Mouse (Mus musculus) forebrain, embryonic 12.5 days (tissue): ENCODE measurements around the gene Insr. TPM values are rescaled to one million over a fixed set of nuclear protein-coding genes. Genes with fewer than 3 reads are reported as not detected.

Experiments
- ATAC-seq: fragments of 200-750 bp; cut with Nextera tagmentation; 2 replicates; pipeline ENCODE4 v1.8.0; 2017; ENCODE audit warnings: moderate TSS enrichment; ENCODE audit not compliant: low FRiP score
- H3K27ac ChIP-seq: fragments of 300-500 bp; sonication (generic); 2 replicates; pipeline ENCODE4 v1.5.1; 2016; ENCODE audit warnings: mild to moderate bottlenecking
- H3K27me3 ChIP-seq: fragments of 300-500 bp; sonication (generic); 2 replicates; pipeline ENCODE4 v1.6.1; 2016; ENCODE audit warnings: mild to moderate bottlenecking
- H3K36me3 ChIP-seq: fragments of 300-500 bp; sonication (generic); replicated peaks from 2 replicates; pipeline ENCODE4 v1.6.1; 2016; ENCODE audit warnings: mild to moderate bottlenecking
- H3K4me1 ChIP-seq: fragments of 300-500 bp; sonication (generic); 2 replicates; pipeline ENCODE4 v1.6.1; 2016
- H3K4me2 ChIP-seq: fragments of 300-500 bp; sonication (generic); 2 replicates; pipeline ENCODE4 v1.6.1; 2016; ENCODE audit warnings: mild to moderate bottlenecking, moderate library complexity
- H3K4me3 ChIP-seq: fragments of 300-500 bp; sonication (generic); replicated peaks from 2 replicates; pipeline ENCODE4 v1.5.1; 2016; ENCODE audit warnings: mild to moderate bottlenecking
- H3K9ac ChIP-seq: fragments of 300-500 bp; sonication (generic); 2 replicates; pipeline ENCODE4 v1.6.1; 2016; ENCODE audit warnings: mild to moderate bottlenecking
- H3K9me3 ChIP-seq: fragments of 300-500 bp; sonication (generic); 2 replicates; pipeline ENCODE4 v1.6.1; 2016
- WGBS: fragments of 180-500 bp; shearing (Covaris S2); methylation state at CpG from one replicate; pipeline ENCODE4 v1.1.7; 2016; 5-methylcytosine and 5-hydroxymethylcytosine counted together
- polyA plus RNA-seq: library from polyadenylated mRNA; unstranded; fragments of >200 nt; fragmentation: Nextera tagmentation; extraction: Ambion mirVana; gene quantifications from 2 replicates; pipeline ENCODE4 v1.2.1, GENCODE M21; 2016

Insr gene
- polyA plus RNA-seq, 1 experiment from 2014 or later = 43.7 TPM

GRCm38 (mm10) chr8:3302131-3302530, 22.7 kb upstream of the Insr start:
- H3K27ac ChIP-seq = no peak overlapping the region
- H3K36me3 ChIP-seq = no peaks in the 10 kb centered on the region
- no peaks in the 10 kb centered on the region for H3K4me1 ChIP-seq
- WGBS = 91% methylated on average over 2 of the region's 2 CpGs
- H3K4me3 ChIP-seq = no peak overlapping the region
- H3K27me3 ChIP-seq = no peaks in the 10 kb centered on the region
- ATAC-seq = no peak
- H3K9ac ChIP-seq = no peak overlapping the region
- H3K4me2 ChIP-seq = no peak overlapping the region
- H3K9me3 ChIP-seq = peaks cover 9% of the 10 kb centered on the region; the same call in 1 of the 2 replicates

DNA sequence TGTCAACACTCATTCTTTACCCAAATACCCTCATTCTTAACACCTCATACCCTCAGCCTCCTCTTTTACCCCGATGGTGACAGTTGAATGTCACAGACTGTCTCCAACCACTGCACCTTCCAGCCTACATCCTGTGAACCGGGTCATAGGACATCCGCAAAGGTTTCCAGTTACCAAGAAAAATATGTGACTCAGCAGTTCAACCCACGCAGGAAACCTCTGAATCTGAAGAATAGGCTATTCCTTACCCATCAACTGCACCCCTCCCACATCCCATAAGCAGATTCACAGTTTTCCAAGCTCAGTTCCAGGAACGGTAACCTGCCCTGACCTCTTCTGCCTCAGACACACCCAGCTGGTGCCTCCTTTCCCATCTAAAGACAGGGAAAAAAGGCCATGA, 19.9 kb upstream of the Insr start:
- no peak overlapping the region for H3K9ac ChIP-seq
- H3K9me3 ChIP-seq = no peaks in the 10 kb centered on the region
- H3K27ac ChIP-seq = no peak overlapping the region
- H3K27me3 ChIP-seq = no peaks in the 10 kb centered on the region
- ATAC-seq = no peak
- no peak overlapping the region for H3K4me2 ChIP-seq
- no peaks in the 10 kb centered on the region for H3K4me1 ChIP-seq
- H3K36me3 ChIP-seq = no peaks in the 10 kb centered on the region
- 80% methylated on average over 5 of the region's 5 CpGs for WGBS
- no peak overlapping the region for H3K4me3 ChIP-seq

- no peak overlapping the region for H3K9ac ChIP-seq
- H3K4me3 ChIP-seq = no peak overlapping the region
- H3K4me2 ChIP-seq = no peak overlapping the region
- no peaks in the 10 kb centered on the region for H3K9me3 ChIP-seq
- H3K36me3 ChIP-seq = no peaks in the 10 kb centered on the region
- no peak overlapping the region for H3K27ac ChIP-seq
- H3K27me3 ChIP-seq = no peaks in the 10 kb centered on the region
- ATAC-seq = no peak
- no peaks in the 10 kb centered on the region for H3K4me1 ChIP-seq
- 37% methylated on average over 2 of the region's 2 CpGs for WGBS
Measured at GRCm38 (mm10) chr8:3285824-3286223, 6.4 kb upstream of the Insr start.

DNA sequence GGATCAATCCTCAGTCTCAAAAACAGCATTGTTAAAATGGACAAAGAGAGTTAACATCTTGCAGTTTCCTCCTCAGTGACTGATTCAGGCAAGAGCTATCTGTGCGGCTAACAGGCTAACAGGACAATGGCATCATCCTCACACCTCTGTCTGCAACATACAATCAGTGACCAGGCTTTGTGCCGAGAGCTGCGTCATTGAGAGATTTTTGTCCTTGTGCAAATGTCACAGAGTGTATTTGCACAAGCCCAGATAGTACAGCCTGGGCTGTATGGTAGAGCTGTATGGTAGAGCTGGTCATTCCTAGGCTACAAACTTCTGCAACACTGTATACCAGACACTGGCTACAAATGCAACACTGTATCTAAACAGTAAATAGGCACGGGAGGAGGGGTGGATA, 5.2 kb upstream of the Insr start:
- Histone ChIP-seq H3K4me2 (no peak overlapping the region), H3K4me1 (0 out of 2 replicates have a peak, but pooled peaks cover 2% of the 10 kb centered on the region), H3K9ac (no peak overlapping the region), H3K4me3 (no peak overlapping the region), H3K27me3 (0 out of 2 replicates have a peak, but pooled peaks cover 3% of the 10 kb centered on the region), H3K27ac (no peak overlapping the region), H3K9me3 (no peaks in the 10 kb centered on the region), H3K36me3 (no peaks in the 10 kb centered on the region)
- ATAC-seq = no peak
- WGBS = 77% methylated on average over 4 of the region's 4 CpGs

DNA sequence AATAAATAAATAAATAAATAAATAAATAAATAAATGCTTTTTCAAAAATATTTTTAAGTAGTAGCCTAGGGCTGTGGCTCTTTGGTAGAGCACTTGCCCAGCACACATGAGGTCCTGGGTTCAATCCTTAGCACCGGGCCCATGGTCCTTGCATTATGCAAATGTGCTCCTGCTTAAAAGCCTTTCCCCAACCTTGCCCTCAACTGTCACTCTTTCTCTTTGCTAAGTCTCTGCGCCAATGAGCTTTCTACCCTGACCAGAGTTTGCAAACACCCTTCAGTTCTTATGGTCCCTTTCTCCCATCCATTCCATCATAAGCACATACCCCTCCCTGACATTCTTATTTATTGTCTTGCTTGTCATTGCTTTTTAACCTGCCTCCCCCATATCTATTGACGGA, 1.9 kb upstream of the Insr start:
- Histone ChIP-seq H3K4me2 (no peak overlapping the region), H3K27ac (no peak overlapping the region), H3K4me1 (peaks cover 22% of the 10 kb centered on the region), H3K9me3 (no peaks in the 10 kb centered on the region), H3K27me3 (0 out of 2 replicates have a peak, but pooled peaks cover 3% of the 10 kb centered on the region), H3K9ac (no peak overlapping the region), H3K4me3 (no peak overlapping the region), H3K36me3 (no peaks in the 10 kb centered on the region)
- WGBS = 84% methylated on average over 3 of the region's 3 CpGs
- no peak for ATAC-seq

GRCm38 (mm10) chr8:3280266-3280910, 971 bp upstream of the Insr start:
- Histone ChIP-seq H3K27me3 (0 out of 2 replicates have a peak, but pooled peaks cover 3% of the 10 kb centered on the region), H3K9ac (no peak overlapping the region), H3K4me1 (peaks cover 22% of the 10 kb centered on the region), H3K36me3 (no peaks in the 10 kb centered on the region), H3K4me3 (peak overlapping the region; percentile 91), H3K4me2 (peak overlapping the region; percentile 77), H3K27ac (no peak overlapping the region), H3K9me3 (no peaks in the 10 kb centered on the region)
- WGBS = 39% methylated on average over 11 of the region's 11 CpGs
- ATAC-seq = no peak

DNA sequence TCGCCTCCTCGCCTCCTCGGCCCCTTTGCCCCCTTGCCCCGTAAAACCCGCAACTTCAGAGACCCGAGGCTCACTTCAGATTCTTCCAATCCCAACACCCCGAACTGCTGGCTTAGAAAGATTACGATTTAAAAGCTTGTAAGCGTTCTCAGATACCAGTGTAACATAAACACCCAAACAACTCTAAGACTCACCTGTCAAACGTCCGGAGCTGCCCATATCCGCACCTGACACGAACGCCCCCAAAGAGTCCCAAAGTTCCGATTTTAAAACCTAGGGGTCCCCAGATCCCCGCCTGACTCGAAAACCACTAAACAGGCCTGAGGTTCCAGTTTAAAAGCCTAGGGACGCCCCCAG, 282 bp upstream of the Insr start:
- WGBS = under 1% methylated on average over 18 of the region's 18 CpGs

GRCm38 (mm10) chr8:3278181-3278820, 1.1 kb downstream of the Insr start:
- peak overlapping the region; percentile 77 for H3K4me2 ChIP-seq
- peak overlapping the region; percentile 79 for H3K9ac ChIP-seq
- peaks cover 4% of the 10 kb centered on the region; the same call in 1 of the 2 replicates for H3K36me3 ChIP-seq
- peaks cover 25% of the 10 kb centered on the region for H3K4me1 ChIP-seq
- H3K27ac ChIP-seq = no peak overlapping the region
- WGBS = 51% methylated on average over 15 of the region's 15 CpGs
- H3K9me3 ChIP-seq = no peaks in the 10 kb centered on the region
- peak; percentile 1; the same call in 1 of the 2 replicates for ATAC-seq
- H3K27me3 ChIP-seq = 0 out of 2 replicates have a peak, but pooled peaks cover 3% of the 10 kb centered on the region
- H3K4me3 ChIP-seq = peak overlapping the region; percentile 91

More for the DNA sequence above, 282 bp upstream of the Insr start:
- no peak overlapping the region for H3K27ac ChIP-seq
- peak overlapping the region; percentile 77 for H3K4me2 ChIP-seq
- H3K36me3 ChIP-seq = no peaks in the 10 kb centered on the region
- no peak overlapping the region for H3K9ac ChIP-seq
- ATAC-seq = no peak
- H3K4me3 ChIP-seq = peak overlapping the region; percentile 91
- no peaks in the 10 kb centered on the region for H3K9me3 ChIP-seq
- peaks cover 25% of the 10 kb centered on the region for H3K4me1 ChIP-seq
- H3K27me3 ChIP-seq = 0 out of 2 replicates have a peak, but pooled peaks cover 3% of the 10 kb centered on the region

- H3K27ac ChIP-seq = no peak overlapping the region
- peaks cover 25% of the 10 kb centered on the region for H3K4me1 ChIP-seq
- no peak for ATAC-seq
- H3K4me3 ChIP-seq = no peak overlapping the region
- H3K9me3 ChIP-seq = no peaks in the 10 kb centered on the region
- H3K27me3 ChIP-seq = 0 out of 2 replicates have a peak, but pooled peaks cover 3% of the 10 kb centered on the region
- H3K9ac ChIP-seq = no peak overlapping the region
- WGBS = 97% methylated on average over 9 of the region's 9 CpGs
- H3K36me3 ChIP-seq = peaks cover 4% of the 10 kb centered on the region; the same call in 1 of the 2 replicates
- H3K4me2 ChIP-seq = peak overlapping the region; percentile 77; the same call in 1 of the 2 replicates
Measured at GRCm38 (mm10) chr8:3277266-3277665, 2.2 kb downstream of the Insr start.

DNA sequence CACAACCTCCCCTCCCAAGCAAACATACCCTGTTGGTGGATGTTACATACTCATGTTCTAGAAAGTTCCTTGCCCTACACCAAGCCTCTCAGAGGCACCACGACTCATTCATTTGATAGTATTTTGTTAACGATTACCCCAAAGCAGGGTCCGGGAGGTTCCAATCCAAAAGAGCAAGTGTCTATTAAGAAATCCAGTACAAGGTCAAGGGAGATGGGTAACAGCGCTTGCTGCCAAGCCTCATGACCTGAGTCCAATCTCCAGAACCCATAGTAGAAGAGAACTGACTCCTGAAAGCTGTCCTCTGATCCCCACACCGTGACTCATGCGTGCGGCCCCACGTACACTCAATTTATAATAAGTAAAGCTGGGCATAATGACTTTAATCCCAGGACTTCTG, 3.4 kb downstream of the Insr start:
- Histone ChIP-seq H3K9me3 (no peaks in the 10 kb centered on the region), H3K4me1 (peaks cover 25% of the 10 kb centered on the region), H3K27me3 (0 out of 2 replicates have a peak, but pooled peaks cover 3% of the 10 kb centered on the region), H3K36me3 (peaks cover 4% of the 10 kb centered on the region; the same call in 1 of the 2 replicates), H3K27ac (no peak overlapping the region), H3K9ac (no peak overlapping the region), H3K4me2 (no peak overlapping the region), H3K4me3 (no peak overlapping the region)
- no peak for ATAC-seq
- WGBS = 93% methylated on average over 8 of the region's 8 CpGs

DNA sequence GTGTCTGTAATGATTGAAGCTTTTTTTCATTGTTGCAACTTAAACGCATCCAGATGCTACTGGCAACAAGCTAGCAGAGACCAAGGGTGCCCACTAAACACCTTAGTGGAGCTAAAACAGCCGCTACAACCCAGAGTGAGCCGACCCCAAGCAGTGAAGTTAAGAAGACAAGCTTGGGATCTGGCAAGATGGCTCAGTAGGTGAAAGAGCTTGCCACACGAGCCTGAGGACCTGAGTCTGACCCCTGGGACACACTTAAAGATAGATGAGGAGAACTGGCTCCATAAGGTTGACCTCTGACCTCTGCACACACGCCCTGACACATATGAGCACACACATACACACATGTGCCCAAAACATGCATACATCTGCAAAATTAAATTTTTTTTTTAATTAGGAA, 4.2 kb downstream of the Insr start:
- 86% methylated on average over 5 of the region's 5 CpGs for WGBS
- peaks cover 4% of the 10 kb centered on the region; the same call in 1 of the 2 replicates for H3K36me3 ChIP-seq
- H3K4me2 ChIP-seq = no peak overlapping the region
- H3K4me1 ChIP-seq = peaks cover 23% of the 10 kb centered on the region
- H3K4me3 ChIP-seq = no peak overlapping the region
- no peak overlapping the region for H3K27ac ChIP-seq
- H3K27me3 ChIP-seq = no peaks in the 10 kb centered on the region
- H3K9ac ChIP-seq = no peak overlapping the region
- no peak for ATAC-seq
- H3K9me3 ChIP-seq = no peaks in the 10 kb centered on the region

DNA sequence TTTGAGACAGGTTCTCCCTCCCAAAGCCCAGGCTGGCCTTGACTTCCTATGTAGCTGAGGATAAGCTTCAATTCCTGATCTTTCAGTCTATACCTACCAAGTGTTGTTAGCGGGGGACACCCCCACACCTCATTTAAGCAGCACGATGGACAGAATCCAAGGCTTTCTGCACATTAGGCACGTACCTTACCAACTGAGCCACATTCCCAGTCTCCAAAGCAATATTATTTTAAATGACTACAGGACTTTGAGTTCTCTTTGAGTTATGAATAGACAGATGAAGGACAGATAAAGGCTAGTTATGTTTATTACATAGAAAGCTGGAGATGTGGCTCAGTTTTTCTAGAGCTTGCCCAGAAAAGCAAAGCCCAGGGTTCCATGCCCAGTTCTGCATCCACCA, 5.6 kb downstream of the Insr start:
- WGBS = 96% methylated on average over 3 of the region's 3 CpGs
- Histone ChIP-seq H3K9me3 (no peaks in the 10 kb centered on the region), H3K4me1 (peaks cover 23% of the 10 kb centered on the region), H3K36me3 (peaks cover 4% of the 10 kb centered on the region; the same call in 1 of the 2 replicates), H3K4me3 (no peak overlapping the region), H3K9ac (no peak overlapping the region), H3K27me3 (no peaks in the 10 kb centered on the region), H3K4me2 (no peak overlapping the region), H3K27ac (no peak overlapping the region)
- ATAC-seq = no peak

- Histone ChIP-seq H3K4me3 (no peak overlapping the region), H3K27me3 (no peaks in the 10 kb centered on the region), H3K36me3 (0 out of 2 replicates have a peak, but pooled peaks cover 7% of the 10 kb centered on the region), H3K27ac (no peak overlapping the region), H3K9me3 (no peaks in the 10 kb centered on the region), H3K4me1 (no peaks in the 10 kb centered on the region), H3K4me2 (no peak overlapping the region), H3K9ac (no peak overlapping the region)
- 94% methylated on average over 3 of the region's 3 CpGs for WGBS
- no peak for ATAC-seq
Measured at GRCm38 (mm10) chr8:3267449-3267761, 12.0 kb downstream of the Insr start.
